Mouse (Mus musculus): ENCODE data around the gene Elmo2. TPM values are rescaled to one million over a fixed set of nuclear protein-coding genes. Genes with fewer than 3 reads are reported as not detected.
A peak's percentile ranks its signal among the peaks of the same experiment; 100 is the strongest.

Gene Elmo2
- 43.3 and 43.6 TPM in 2 replicates for polyA plus RNA-seq (2011; ENCODE audit: insufficient read depth, insufficient read length, low read depth, missing spikeins)

- Histone ChIP-seq H3K9ac (ENCODE audit: low read depth, poor library complexity, severe bottlenecking) (peak within 1 kb of the TSS; percentile 89), H3K4me1 (ENCODE audit: control insufficient read depth, insufficient read depth, low read length) (peaks cover 5% of the 10 kb centered on the region), H3K27ac (ENCODE audit: insufficient read depth, low read length) (no peak within 1 kb of the TSS), H3K4me3 (ENCODE audit: low read depth, low read length) (peak within 1 kb of the TSS; percentile 84), H3K36me3 (ENCODE audit: control insufficient read depth, insufficient read depth, low read length, poor library complexity, severe bottlenecking) (no peaks in the 10 kb centered on the region), H3K9me3 (replicated peaks; ENCODE audit: control insufficient read depth, insufficient read depth, low read length, poor library complexity, severe bottlenecking) (no peaks in the 10 kb centered on the region), H3K27me3 (ENCODE audit: control insufficient read depth, insufficient read depth, low read length, poor library complexity, severe bottlenecking) (no peaks in the 10 kb centered on the region)
- TF ChIP-seq CTCF (IDR thresholded peaks at IDR 0.05; ENCODE audit: low read depth, low read length) (no peak), POLR2A (IDR thresholded peaks at IDR 0.05; ENCODE audit: insufficient read depth, low read length) (peak; percentile 50)
Measured at GRCm38 (mm10) chr2:165326304-165327190, at the start of gene Elmo2. TSS of gene Elmo2 (minus strand) at chr2:165326479.

GRCm38 (mm10) chr2:165376001-165376400, 49.7 kb upstream of the Elmo2 start:
- H3K9me3 ChIP-seq (replicated peaks; ENCODE audit: control insufficient read depth, insufficient read depth, low read length, poor library complexity, severe bottlenecking), result no peaks in the 10 kb centered on the region
- TF ChIP-seq POLR2A (IDR thresholded peaks at IDR 0.05; ENCODE audit: insufficient read depth, low read length), result no peak
- TF ChIP-seq EP300 (IDR thresholded peaks at IDR 0.05; ENCODE audit: insufficient read depth, low read depth, low read length), result no peak
- H3K4me3 ChIP-seq (ENCODE audit: low read depth, low read length), result no peak overlapping the region
- no peaks in the 10 kb centered on the region for H3K36me3 ChIP-seq (ENCODE audit: control insufficient read depth, insufficient read depth, low read length, poor library complexity, severe bottlenecking)
- H3K9ac ChIP-seq (ENCODE audit: low read depth, poor library complexity, severe bottlenecking), result no peak overlapping the region
- H3K27ac ChIP-seq (ENCODE audit: insufficient read depth, low read length), result no peak overlapping the region
- H3K4me1 ChIP-seq (ENCODE audit: control insufficient read depth, insufficient read depth, low read length), result no peaks in the 10 kb centered on the region
- H3K27me3 ChIP-seq (ENCODE audit: control insufficient read depth, insufficient read depth, low read length, poor library complexity, severe bottlenecking), result no peaks in the 10 kb centered on the region

GRCm38 (mm10) chr2:165375478-165375877, 49.2 kb upstream of the Elmo2 start:
- Histone ChIP-seq H3K4me3 (ENCODE audit: low read depth, low read length) (no peak overlapping the region), H3K27me3 (ENCODE audit: control insufficient read depth, insufficient read depth, low read length, poor library complexity, severe bottlenecking) (no peaks in the 10 kb centered on the region), H3K9me3 (replicated peaks; ENCODE audit: control insufficient read depth, insufficient read depth, low read length, poor library complexity, severe bottlenecking) (no peaks in the 10 kb centered on the region), H3K4me1 (ENCODE audit: control insufficient read depth, insufficient read depth, low read length) (no peaks in the 10 kb centered on the region), H3K27ac (ENCODE audit: insufficient read depth, low read length) (no peak overlapping the region), H3K36me3 (ENCODE audit: control insufficient read depth, insufficient read depth, low read length, poor library complexity, severe bottlenecking) (no peaks in the 10 kb centered on the region), H3K9ac (ENCODE audit: low read depth, poor library complexity, severe bottlenecking) (no peak overlapping the region)
- no peak for TF ChIP-seq EP300 (IDR thresholded peaks at IDR 0.05; ENCODE audit: insufficient read depth, low read depth, low read length)
- TF ChIP-seq CTCF (IDR thresholded peaks at IDR 0.05; ENCODE audit: low read depth, low read length), result no peak
- TF ChIP-seq POLR2A (IDR thresholded peaks at IDR 0.05; ENCODE audit: insufficient read depth, low read length), result no peak

GRCm38 (mm10) chr2:165371066-165371465, 44.8 kb upstream of the Elmo2 start:
- no peaks in the 10 kb centered on the region for H3K4me1 ChIP-seq (ENCODE audit: control insufficient read depth, insufficient read depth, low read length)
- TF ChIP-seq POLR2A (IDR thresholded peaks at IDR 0.05; ENCODE audit: insufficient read depth, low read length) (no peak), EP300 (IDR thresholded peaks at IDR 0.05; ENCODE audit: insufficient read depth, low read depth, low read length) (no peak), CTCF (IDR thresholded peaks at IDR 0.05; ENCODE audit: low read depth, low read length) (no peak)
- peak overlapping the region; percentile 54; the same call in 1 of the 2 replicates for H3K9ac ChIP-seq (ENCODE audit: low read depth, poor library complexity, severe bottlenecking)
- H3K9me3 ChIP-seq (replicated peaks; ENCODE audit: control insufficient read depth, insufficient read depth, low read length, poor library complexity, severe bottlenecking), result no peaks in the 10 kb centered on the region
- no peaks in the 10 kb centered on the region for H3K36me3 ChIP-seq (ENCODE audit: control insufficient read depth, insufficient read depth, low read length, poor library complexity, severe bottlenecking)
- H3K27ac ChIP-seq (ENCODE audit: insufficient read depth, low read length), result no peak overlapping the region
- H3K4me3 ChIP-seq (ENCODE audit: low read depth, low read length), result peak overlapping the region; percentile 51
- H3K27me3 ChIP-seq (ENCODE audit: control insufficient read depth, insufficient read depth, low read length, poor library complexity, severe bottlenecking), result no peaks in the 10 kb centered on the region

- Histone ChIP-seq H3K9ac (ENCODE audit: low read depth, poor library complexity, severe bottlenecking) (no peak overlapping the region), H3K27ac (ENCODE audit: insufficient read depth, low read length) (no peak overlapping the region), H3K4me3 (ENCODE audit: low read depth, low read length) (no peak overlapping the region), H3K36me3 (ENCODE audit: control insufficient read depth, insufficient read depth, low read length, poor library complexity, severe bottlenecking) (no peaks in the 10 kb centered on the region), H3K4me1 (ENCODE audit: control insufficient read depth, insufficient read depth, low read length) (no peaks in the 10 kb centered on the region), H3K9me3 (replicated peaks; ENCODE audit: control insufficient read depth, insufficient read depth, low read length, poor library complexity, severe bottlenecking) (no peaks in the 10 kb centered on the region), H3K27me3 (ENCODE audit: control insufficient read depth, insufficient read depth, low read length, poor library complexity, severe bottlenecking) (no peaks in the 10 kb centered on the region)
- TF ChIP-seq POLR2A (IDR thresholded peaks at IDR 0.05; ENCODE audit: insufficient read depth, low read length), result no peak
- TF ChIP-seq EP300 (IDR thresholded peaks at IDR 0.05; ENCODE audit: insufficient read depth, low read depth, low read length), result no peak
- no peak for TF ChIP-seq CTCF (IDR thresholded peaks at IDR 0.05; ENCODE audit: low read depth, low read length)
Measured at GRCm38 (mm10) chr2:165370348-165370747, 44.1 kb upstream of the Elmo2 start.

- no peaks in the 10 kb centered on the region for H3K36me3 ChIP-seq (ENCODE audit: control insufficient read depth, insufficient read depth, low read length, poor library complexity, severe bottlenecking)
- no peak within 1 kb of the TSS for H3K27ac ChIP-seq (ENCODE audit: insufficient read depth, low read length)
- peak within 1 kb of the TSS; percentile 28; the same call in 1 of the 2 replicates for H3K4me3 ChIP-seq (ENCODE audit: low read depth, low read length)
- no peak within 1 kb of the TSS for H3K9ac ChIP-seq (ENCODE audit: low read depth, poor library complexity, severe bottlenecking)
- TF ChIP-seq EP300 (IDR thresholded peaks at IDR 0.05; ENCODE audit: insufficient read depth, low read depth, low read length) (no peak), POLR2A (IDR thresholded peaks at IDR 0.05; ENCODE audit: insufficient read depth, low read length) (no peak), CTCF (IDR thresholded peaks at IDR 0.05; ENCODE audit: low read depth, low read length) (no peak)
- no peaks in the 10 kb centered on the region for H3K27me3 ChIP-seq (ENCODE audit: control insufficient read depth, insufficient read depth, low read length, poor library complexity, severe bottlenecking)
- H3K9me3 ChIP-seq (replicated peaks; ENCODE audit: control insufficient read depth, insufficient read depth, low read length, poor library complexity, severe bottlenecking), result no peaks in the 10 kb centered on the region
- H3K4me1 ChIP-seq (ENCODE audit: control insufficient read depth, insufficient read depth, low read length), result no peaks in the 10 kb centered on the region
Measured at GRCm38 (mm10) chr2:165368496-165368895, 42.2 kb upstream of the Elmo2 start, which contains the start of gene Zfp663. TSS of gene Zfp663 (minus strand) at chr2:165368729.

Measured in ES-Bruce4 (cell line).